Mouse (Mus musculus) left cerebral cortex, postnatal 10 days (tissue): Measurements from ENCODE around the gene Bad. TPM values are rescaled to one million over a fixed set of nuclear protein-coding genes. Genes with fewer than 3 reads are reported as not detected.
"Not testable (repeated sequence)": the region's sequence is repeated elsewhere in the genome, so short reads cannot be mapped to it uniquely, and the experiment has no call there.

Source experiments
- DNase-seq, 2 experiments: peaks; one replicate each; pipeline ENCODE4 v3.0.0; 2021 to 2022; ENCODE audit warnings: low spot score in 2 of 2, mixed read lengths in 1 of 2; ENCODE audit errors: extremely low spot score in 1 of 2
- intact Hi-C: fragments of 180-260 bp; cut with DNase I; formaldehyde crosslinking; loops from one replicate; pipeline ENCODE4 v1.15.1; 2025
- total RNA-seq, 2 experiments: library from RNA; stranded (reverse); gene quantifications; 2 replicates each; pipeline ENCODE4 v1.2.3; 2021

Gene Bad
- total RNA-seq, 2 experiments from 2014 or later: 40.4 to 42.8 TPM

- intact Hi-C loops: loop anchor here (5.0 kb wide), 1 partner anchor 34 kb away; the partner anchor contains the start of genes Bad and Gpr137
- peak; percentile 81 to 87 for DNase-seq
Observed at GRCm38 (mm10) chr19:6975537-6976521, 34.2 kb downstream of the Bad start, which contains the start of gene Plcb3. Gene Plcb3, minus strand, starts transcription at chr19:6976470.

GRCm38 (mm10) chr19:6977759-6978638 is 36.3 kb downstream of the Bad start:
- no peak for DNase-seq
- intact Hi-C loops: loop anchor here (5.0 kb wide), 1 partner anchor 36 kb away; the partner anchor contains the start of genes Bad and Gpr137

DNA sequence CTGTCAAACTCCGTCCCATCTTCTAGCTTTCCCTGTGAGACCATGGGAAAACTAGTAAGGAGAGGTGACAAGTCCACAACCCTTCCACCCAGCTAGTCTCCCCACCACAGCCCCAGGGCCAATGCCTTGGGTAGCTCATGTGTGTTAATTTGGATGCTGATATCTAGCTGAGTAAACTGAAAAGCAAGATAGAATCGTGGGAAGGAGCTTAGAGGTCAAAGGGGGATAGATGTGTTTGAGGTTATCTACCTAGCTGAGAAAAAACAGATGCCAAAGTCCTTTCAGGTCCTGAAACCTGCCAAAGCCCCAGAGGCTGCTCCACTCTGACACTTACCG is 36.9 kb downstream of the Bad start:
- no peak for DNase-seq
- intact Hi-C loops: loop anchor here (5.0 kb wide), 1 partner anchor 36 kb away; the partner anchor contains the start of genes Bad and Gpr137

DNA sequence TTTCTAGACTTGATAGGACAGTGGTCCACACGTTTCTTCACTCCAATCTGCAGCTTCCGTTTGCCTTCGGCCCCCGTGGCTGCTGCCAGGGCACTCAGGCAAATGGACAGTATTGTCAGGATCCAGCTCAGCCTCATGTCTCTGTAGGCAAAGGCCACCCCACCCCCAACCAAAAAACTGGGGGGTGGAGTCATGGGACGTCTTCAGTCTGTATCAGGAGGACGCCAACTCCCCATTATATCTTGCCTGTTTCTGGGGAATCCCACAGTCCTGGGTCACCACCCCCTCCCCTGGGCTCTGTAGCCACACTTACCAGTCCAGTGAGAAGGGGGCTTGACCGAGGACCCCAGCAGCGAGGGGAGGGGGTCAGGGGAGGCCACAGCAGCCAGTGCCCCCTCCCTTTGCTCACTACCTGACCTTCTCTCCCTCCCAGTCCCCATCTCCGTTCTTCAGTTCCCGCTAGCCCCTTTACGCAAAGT is 37.4 kb downstream of the Bad start:
- intact Hi-C loops: loop anchor here (5.0 kb wide), 1 partner anchor 37 kb away; the partner anchor contains the start of genes Bad and Gpr137
- DNase-seq: peak; percentile 44 to 66

- intact Hi-C loops: loop anchor here (5.0 kb wide), 1 partner anchor 37 kb away; the partner anchor contains the start of genes Bad and Gpr137
- DNase-seq: peak; percentile 99 to 100
Observed at GRCm38 (mm10) chr19:6979486-6980380, 38.1 kb downstream of the Bad start.

GRCm38 (mm10) chr19:6980381-6981093 is 38.9 kb downstream of the Bad start, which contains the start of gene Fkbp2:
Gene Fkbp2, minus strand, starts transcription at chr19:6980501.
- peak; percentile 98 to 100 for DNase-seq
- intact Hi-C loops: no loop called here

- intact Hi-C loops: no loop called here
- no peak for DNase-seq
Observed at GRCm38 (mm10) chr19:6981465-6981864, 39.8 kb downstream of the Bad start.

GRCm38 (mm10) chr19:6983621-6984020 is 42.0 kb downstream of the Bad start:
- peak in 1 of 2 experiments; percentile 9 for DNase-seq
- intact Hi-C loops: no loop called here

DNA sequence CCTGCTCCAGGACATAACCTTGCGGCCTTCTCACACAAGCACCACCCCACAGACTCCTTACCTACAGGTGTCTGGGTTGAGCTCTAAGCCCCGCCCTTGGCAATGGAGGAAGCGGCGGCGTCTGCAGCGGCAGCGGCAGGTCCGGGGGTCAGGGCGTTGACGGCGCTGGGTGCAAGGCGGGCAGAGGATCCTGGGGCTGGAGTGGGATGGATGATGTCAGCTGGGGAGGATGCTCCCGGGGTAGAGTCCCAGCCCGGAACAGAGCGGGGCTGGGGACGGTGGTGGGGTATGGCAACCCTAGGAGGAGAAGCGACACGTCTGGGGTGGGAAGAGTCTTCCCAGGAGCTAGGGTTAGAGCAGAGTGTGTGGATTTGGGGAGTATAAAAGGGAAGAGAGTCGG is 43.6 kb downstream of the Bad start:
- intact Hi-C loops: no loop called here
- DNase-seq: peak in 1 of 2 experiments; percentile 40

DNA sequence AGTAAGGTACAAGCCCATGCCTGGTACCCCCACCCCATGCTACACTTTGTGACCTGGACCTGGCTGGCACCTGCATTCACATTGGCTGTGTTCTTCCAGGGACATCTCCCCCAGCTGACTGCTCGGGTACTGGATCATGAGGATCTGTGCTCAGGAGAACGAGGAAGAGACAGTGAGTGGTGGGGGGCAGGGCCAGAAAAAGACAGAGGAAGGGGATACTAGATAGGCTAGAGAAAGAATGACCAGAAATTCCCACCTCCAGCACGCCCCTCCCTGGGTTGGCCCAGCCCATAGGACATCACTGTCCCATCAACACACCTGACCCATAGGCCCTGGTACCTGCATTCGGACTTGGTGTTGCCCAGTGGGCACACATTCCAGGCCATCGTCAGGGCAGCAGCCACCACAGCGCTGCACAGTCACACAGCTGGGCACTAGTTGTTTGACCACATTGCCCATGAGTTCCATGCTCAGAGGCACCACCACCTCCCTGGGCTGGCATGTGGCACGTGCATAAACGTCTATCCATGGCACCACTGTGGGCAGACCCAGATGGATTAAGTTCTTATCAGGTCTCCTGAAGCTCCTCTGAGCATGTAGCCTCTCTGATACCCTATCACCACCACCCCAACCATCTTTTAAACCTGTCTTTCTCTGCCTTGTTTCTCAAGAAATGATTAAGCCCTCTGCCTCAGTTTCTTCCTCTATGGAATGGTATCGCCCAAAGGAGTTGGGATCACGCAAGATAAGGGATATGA is 44.5 kb downstream of the Bad start:
- intact Hi-C loops: no loop called here
- peak in 1 of 2 experiments; percentile 30 for DNase-seq

DNA sequence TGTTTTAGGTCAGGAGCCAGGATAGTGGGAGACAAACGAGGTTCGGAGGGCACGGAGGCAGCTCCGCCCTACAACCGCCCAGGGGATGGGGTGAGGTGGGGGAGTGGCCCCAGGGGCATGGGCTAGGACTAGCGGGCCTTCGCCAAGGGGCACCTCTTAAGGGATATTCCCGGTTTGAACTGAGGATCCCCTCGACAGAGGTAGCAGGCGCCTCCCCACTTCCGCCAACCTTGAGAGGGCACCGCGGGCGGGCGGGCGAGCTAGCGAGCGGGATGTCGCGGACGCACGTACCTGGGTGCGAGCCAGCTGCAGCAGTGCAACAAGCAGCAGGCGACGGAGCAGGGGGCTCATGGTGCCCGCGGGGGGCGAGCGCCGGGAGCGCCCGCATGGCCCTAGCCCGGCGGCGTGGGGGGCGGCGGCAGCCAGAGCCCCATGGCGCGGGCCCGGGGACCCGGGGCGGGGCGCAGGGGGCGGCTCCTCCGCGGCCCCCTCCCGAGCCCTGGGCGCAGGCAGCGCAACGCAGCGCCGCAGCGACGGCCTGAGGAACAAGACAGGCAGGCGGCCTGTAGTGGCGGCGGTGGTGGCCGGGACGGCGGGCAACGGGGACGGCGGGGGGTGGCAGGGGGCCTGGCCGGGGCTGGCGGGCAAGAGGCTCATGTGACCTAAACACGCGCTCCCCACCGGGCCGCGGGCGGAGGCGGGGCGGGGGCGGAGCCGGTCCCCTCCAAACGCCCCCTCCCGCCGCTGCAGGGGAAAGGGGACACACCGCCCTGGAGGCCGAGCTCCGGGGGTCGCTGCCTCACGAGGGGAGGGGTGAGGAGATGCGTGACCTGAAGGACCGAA is 45.6 kb downstream of the Bad start, which contains the start of gene Vegfb:
Gene Vegfb (minus strand): TSS at position 591 of the 843 bp plus-strand sequence.
- DNase-seq: peak in 1 of 2 experiments; percentile 82
- intact Hi-C loops: no loop called here

DNA sequence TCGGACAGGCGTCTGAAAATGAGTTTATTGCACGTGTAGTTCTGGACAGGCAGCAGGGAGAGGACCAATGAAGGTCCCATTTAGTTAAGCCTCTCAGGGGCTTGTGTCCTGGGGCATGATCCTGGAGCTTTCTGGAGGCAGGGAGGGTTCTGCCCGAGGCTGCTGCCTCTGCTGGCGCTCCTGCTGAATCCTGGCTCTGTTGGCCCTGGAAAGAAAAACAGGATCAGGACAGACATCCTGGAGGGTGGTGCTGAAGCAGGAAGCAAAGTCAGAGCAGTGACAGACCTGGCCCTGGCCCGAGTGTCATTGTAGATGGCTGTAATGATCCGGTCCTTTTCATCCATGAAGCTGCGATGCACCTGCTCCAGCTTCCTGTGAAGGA is 46.2 kb downstream of the Bad start:
- intact Hi-C loops: no loop called here
- DNase-seq: peak in 1 of 2 experiments; percentile 31

GRCm38 (mm10) chr19:6989251-6989650 is 47.6 kb downstream of the Bad start:
- DNase-seq: peak in 1 of 2 experiments; percentile 23
- intact Hi-C loops: no loop called here

DNA sequence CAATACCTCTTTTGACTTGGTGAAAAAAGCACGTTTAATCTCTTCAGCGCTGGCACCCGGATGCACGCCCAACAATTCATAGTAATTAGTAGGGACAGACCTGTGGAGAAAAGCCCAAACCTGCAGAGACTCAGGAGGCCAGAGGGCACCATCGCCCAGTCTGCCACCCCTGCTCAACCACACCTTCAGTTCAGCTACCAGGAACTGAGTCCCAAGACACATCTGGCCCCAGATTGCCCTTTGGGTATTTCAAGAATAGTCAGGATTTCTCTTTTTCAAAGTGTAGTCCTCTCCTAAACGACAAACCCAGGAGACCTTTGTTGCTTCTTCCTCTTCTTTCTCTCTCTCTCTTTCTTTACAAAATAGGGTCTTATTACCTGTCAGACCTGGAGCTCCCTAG is 49.1 kb downstream of the Bad start:
- intact Hi-C loops: no loop called here
- DNase-seq: peak in 1 of 2 experiments; percentile 14

- intact Hi-C loops, DNase-seq: not testable (repeated sequence)
Observed at GRCm38 (mm10) chr19:6991166-6991565, 49.5 kb downstream of the Bad start.
